Mouse (Mus musculus) adrenal gland, postnatal 25 days (tissue): ENCODE measurements around the gene Rbm20. TPM values are rescaled to one million over a fixed set of nuclear protein-coding genes. Genes with fewer than 3 reads are reported as not detected.

ENCODE experiments used
- DNase-seq: peaks from one replicate; pipeline ENCODE4 v3.0.0; 2021; ENCODE audit warnings: mixed read lengths
- total RNA-seq: library from RNA; stranded (reverse); gene quantifications from 2 replicates; pipeline ENCODE4 v1.2.3, GENCODE M21; 2021

Gene Rbm20
- total RNA-seq, 1 experiment from 2014 or later = 2.2 TPM

DNA sequence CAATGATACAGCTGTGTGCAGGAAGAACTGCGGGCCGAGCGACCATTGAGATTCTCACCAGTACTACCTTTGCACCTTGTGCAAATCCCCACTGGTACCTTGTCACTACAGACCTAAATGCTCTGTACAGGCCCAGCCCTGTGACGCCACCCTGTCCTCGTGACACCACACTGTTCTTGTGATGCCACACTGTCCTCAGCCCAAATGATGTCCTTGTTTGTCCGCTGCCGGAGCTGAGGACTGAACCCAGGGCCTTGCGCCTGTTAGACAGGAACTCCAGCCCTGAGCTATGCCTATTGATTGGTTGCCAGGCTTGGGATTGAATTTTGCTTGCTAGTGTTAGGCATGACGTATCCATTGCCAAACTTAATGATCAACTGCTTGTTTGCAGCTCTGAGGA is 40.3 kb downstream of the Rbm20 start:
- no peak for DNase-seq

DNA sequence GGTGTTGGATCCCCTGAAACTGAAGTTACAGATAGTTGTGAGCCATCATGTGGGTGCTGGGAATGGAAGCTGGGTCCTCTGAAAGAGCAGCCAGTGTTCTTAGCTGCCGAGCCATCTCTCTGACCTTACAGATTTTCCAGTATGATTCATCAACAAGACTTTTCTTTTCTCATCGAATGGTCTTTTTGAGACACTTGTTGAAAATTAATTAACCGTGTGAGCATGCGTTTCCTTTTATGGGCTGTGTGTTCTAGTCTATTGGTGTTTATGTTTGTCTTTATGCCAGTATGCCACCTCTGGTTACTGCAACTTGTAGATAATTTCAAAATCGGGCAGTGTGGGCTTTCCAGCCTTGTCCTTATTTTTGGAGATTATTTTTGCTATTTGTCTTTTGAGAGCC is 45.1 kb downstream of the Rbm20 start:
- DNase-seq = no peak

DNA sequence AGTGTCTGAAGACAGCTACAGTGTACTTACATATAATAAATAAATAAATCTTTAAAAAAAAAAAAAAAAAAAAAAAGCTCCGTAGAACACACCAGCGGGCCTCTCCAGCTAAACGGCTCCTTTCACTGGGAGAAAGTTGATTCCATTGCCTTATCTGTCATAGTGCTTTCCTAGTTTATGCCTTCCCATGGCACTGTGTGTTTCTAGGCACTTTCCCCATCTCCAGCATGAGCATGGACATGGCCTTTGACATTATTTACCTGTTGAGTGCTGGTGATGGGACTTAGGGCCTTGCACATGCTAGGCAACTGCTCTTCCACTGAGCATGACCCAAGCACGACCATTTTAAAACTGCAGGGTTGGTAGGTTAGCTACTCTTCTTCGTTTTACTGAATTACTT is 46.9 kb downstream of the Rbm20 start:
- no peak for DNase-seq

DNA sequence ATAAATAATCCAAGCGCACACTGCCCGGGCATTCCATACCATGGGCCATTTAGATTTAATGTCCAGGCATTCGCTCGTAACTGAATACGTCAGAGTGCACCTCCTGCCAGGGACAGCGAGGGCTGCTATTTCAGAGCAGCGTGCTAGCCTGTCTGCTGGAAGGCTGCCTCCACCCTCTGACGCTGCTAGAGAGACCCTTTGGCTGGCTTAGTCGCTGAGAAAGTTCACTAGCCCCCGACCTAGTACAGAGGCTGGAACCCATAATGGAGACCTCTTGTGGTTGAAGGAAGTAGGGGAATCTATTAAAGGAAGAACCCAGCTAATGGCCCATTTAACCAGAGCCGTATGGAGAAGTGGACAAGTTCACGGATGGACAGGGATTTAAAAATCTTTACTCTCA is 49.2 kb downstream of the Rbm20 start:
- no peak for DNase-seq

DNA sequence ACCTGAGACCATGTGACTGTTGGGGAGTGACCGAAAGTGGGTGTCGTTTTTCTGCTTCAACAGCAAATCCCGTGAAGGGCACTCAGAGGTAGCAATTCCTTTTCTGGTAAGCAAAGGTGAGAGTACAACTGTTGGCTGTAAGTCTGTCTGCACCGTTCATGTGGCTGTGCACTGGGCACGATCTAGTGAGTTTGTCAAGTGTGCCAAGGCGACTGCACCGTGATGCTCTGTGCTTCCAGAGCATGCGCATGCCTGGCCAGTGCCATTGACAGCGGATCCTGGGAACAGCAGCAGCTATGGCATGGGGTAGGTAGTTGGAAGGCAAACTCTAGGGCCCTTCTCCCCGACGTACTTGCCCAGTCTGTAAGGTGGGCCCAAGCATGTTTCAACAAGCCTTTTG is 49.6 kb downstream of the Rbm20 start:
- DNase-seq = no peak

DNA sequence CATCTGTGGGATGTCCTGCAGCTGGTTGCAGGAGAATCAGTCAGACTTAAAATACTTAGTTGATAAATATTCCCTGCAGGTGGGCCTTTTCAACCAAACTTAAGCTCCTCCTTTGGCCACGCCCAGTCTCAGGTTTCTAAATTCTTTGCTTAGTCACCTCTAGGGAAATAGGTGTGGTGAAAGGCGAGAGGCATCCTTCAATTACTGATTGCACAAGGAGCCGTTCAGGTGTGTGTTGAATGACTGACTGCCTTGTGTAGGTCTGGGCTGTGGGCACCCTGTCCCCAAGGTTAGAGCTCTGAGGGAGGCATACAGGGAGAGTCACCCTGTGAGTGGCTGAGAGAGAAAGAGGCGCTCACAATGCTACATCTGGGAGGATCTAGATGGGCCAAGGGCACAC is 50.2 kb downstream of the Rbm20 start:
- no peak for DNase-seq

DNA sequence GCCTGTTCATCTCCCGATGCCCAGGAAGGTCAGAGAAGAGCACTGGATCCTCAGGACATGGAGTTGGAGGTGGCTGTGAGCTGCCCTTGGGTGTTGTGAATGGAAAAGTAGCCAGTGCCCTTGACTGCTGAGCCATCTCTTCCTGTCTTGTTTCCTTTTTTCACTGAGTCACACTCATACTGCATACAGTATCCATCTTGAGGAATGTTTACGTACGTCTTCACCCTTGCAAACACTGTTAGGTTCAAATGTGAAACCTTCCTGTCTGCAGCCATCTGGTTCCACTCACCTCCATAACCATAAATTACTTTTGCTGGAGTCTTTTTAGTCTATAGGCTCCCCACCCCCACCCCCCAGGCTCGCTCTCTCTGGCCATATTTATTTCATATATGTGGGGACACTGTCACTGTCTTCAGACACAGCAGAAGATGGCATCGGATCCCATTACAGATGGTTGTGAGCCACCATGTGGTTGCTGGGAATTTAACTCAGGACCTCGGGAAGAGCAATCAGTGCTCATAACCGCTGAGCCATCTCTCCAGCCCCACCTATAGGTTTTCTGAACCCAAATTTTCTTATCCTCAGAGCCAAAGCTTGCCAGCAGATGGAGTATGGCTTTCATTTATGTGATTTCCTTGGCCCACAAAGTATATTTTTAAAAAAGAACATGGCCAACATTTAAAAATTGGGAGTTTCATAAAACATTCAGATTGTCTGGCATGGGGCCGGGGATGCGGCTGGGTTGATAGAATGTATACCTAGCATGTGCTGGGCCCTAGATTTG is 51.0 kb downstream of the Rbm20 start:
- DNase-seq = no peak

DNA sequence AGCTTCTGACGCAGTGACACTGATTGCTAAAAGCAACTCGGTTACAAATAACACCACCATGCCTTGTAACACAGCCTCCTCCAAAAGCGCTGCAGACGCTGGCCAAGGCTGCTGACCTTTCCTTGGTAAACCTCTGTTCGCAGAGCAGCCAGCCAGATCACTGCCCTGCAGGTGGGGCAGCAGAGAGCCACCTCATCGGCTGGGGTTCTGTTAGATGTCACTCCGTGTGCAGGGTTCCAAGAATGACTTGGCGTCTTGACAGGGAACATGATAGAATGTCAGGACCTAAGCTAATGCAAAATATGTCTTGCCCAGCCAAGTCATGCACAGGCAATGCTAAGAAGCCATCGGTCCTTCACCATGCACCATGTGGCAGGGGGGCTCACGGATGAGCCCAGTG is 52.8 kb downstream of the Rbm20 start:
- no peak for DNase-seq

DNA sequence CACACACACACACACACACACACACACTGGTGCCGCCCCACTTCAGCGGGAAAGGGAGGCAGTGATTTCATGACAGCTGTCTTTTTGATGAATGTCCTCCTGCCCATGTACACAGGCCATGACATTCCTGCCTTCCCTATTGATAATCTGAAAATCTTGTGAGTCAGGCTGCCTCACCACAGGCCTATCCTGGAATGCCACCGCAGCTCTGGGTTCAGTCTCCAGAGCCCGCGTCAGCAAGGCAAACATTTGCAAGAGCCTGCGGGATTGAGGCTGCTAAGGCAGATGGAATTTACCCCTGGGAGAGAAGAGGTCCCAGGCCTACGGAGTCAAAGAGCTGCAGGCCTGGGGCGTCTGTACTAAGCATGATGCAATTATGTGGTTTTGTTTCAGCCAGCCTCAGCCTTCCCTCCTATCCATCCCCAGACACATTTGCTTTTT is 54.7 kb downstream of the Rbm20 start:
- DNase-seq = no peak

DNA sequence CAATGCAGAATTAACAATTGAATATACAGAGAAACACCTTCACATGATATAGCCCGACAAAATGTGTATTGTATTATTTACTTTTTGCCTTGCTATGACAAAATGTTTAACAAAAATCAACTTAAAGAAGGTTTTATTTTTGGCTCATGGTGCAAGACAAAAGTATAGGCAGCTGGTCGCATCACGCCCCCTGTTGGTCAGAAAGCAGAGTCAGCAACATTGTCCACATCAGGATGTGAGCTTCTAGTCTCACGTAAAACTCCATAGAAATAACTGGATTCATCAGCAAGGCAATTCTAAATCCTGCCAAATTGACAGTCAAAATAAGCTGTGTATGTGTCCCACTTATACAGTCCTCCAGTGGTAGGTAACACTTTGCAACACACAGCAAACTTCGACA is 57.7 kb downstream of the Rbm20 start:
- no peak for DNase-seq

DNA sequence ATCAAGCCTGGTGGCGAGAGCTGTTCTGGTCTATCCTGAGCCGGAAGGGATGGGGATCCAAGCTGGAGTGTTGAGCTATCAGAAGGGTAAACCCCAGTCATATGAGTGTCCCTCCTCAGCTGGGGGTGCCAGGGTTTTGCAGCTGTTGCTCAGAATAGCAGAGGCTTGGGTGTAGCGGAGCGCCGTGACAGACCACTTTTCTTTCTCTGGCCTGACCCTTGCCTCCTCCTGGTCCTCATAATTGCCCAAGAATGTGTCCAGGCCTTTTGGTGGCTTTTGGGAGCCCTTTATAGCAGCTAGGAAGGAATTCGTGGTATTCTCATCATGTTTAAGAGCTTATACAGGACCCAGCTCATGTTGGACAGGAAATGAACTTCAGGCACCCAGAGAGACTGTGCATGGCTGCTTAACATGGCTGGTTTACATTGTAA is 61.6 kb downstream of the Rbm20 start:
- no peak for DNase-seq

DNA sequence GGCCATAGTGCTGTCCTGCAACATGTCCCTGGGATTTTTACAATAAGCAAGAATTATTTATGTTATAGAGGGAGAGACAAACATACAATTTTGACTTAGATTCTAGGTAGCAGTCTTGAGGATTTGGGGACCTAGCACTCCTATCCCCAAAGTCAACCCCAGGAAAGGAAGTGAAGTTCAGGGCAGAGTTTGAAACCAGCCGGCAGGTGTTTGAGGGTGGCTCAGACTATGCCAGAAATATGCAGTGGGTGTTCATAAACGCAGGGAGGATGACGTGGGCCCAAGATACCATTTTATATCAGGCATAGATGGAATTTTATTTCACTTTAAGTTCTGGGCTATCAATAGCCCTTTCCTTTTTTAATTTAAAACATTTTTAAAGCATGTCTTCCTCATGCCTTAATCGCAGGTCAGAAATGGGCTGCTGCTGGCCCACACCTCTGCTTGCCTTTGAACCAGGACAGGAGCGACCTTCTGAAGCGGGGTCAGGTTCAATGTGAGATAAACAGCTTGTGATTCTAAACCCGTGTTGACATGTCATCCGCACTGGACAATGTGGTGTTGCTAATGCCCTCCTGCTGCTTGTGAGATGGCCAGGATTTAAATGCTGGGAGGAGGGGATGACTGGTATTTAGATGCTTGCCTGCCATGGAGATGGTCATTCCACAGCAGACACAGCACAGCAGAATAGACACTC is 62.6 kb downstream of the Rbm20 start:
- DNase-seq = no peak

DNA sequence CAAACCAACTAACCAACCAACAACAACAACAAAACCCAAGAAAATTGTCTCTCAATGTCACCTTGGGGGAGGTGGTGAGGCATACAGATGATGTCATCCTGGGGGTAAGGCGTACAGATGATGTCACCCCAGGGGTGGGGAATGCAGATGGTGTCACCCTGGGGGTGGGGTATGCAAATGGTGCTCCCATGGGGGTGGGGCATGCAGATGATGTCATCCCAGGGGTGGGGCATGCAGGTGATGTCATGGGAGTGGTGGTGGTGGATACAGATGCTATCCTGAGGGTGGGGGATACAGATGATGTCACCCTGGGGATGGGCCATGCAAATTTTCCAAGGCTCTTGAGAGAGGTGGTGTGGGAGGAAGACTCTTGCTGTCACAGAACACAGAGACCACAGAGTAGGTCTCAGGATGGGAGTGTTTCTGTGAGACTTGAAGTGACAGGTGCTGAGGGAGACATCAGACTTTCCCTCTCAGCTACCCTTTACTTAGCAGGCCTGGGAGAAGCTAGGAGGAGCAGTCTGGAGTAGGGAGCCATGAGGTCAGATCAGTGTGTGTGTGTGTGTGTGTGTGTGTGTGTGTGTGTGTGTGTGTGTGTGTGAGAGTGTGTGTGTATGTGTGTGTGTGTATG is 63.8 kb downstream of the Rbm20 start:
- DNase-seq = no peak

DNA sequence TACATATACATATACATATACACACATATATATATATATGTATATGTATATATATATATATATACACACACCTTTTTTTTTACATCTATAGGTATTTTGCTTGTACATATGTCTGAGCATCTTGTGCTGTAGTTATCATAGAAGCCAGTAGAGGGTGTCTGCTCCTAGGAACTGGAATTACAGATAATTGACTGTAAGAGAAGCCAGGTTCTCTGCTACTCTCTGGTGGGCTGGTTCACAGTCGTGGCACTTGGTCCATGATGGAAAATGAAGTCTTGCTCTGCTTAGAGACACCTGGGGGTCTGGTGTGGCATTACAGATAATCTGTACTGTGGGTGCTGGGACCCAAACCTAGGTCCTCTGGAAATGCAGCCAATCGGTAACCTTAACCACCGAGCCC is 64.8 kb downstream of the Rbm20 start:
- no peak for DNase-seq

DNA sequence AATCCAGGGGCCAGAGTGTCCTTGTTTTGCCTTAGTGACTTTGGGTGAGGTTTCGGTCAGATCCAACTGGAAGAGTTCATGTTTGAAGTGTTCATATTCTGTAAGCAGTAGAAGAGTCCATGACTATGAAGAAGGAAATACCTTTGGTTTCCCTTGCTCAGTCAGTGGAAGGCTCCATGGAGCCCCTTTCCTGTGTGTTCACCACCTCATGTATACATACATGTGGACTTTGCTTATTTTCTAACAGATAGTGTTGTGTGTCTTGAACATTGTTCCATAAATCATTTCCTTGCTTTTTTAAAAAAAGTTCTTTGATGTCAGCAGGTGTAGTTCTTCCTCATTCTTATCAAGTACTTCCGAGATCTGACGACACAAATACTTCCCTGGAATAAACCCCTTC is 68.2 kb downstream of the Rbm20 start:
- DNase-seq = no peak

DNA sequence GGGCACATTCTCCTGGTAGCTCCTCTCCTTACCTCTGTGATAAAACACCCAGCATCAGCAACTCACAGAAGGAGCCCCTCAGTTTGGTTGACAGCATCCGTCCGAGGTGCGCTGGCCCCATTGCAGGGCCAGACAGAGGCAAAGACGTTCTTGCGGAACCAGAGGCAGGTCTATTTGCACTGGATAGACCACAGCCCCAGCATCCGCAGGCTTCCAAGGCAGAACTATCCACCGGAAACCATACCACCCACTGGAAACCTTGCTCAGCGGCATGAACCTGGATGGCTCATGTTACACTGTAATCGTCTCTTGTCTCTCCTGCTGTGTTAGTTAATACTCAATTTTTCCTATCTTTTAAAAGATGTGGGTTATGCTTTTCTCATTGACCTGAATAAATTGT is 69.0 kb downstream of the Rbm20 start:
- no peak for DNase-seq

DNA sequence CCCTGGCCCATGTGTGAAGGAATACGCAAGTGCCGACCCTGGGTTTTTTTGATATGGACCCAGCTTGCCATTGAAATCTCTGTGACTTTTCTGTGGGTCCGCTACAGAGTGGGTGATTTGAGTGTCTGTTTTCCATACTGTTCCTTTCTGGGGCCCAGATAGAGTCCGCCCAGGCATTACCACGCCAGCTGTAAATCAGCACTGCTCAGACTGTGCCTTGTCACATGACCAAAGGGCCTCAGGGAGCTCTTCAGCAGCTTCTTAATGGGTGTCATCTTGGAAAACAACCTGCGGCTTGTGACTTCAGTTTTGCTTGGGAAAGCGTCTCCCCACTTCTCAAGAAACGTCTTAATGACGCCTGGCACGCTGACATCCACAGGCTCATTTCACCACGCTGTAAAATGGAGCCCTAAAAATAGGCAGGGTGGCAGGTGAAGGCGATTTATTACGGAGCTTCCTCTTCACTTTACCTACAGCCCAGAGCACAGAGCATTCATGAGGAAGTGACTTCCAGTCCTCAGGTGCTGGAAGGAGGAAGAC is 71.2 kb downstream of the Rbm20 start:
- no peak for DNase-seq

DNA sequence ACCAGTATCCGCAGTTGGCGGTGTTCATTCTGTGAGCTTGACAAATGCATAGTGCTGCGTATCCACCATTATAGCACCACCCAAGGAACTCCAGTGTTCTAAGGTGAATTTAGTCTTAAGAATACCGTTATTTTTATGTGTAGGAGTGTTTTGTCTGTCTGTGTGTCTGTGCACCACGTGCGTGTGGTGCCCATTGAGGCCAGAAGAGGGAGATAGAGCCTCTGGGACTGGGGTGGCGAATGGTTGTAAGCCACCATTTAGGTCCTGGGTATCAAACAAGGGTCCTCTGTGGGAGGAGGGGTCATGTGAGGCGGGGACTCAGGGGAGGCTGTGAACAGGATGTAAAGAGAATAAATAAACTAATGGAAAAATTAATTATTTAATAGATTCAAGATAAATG is 72.2 kb downstream of the Rbm20 start:
- DNase-seq = no peak

DNA sequence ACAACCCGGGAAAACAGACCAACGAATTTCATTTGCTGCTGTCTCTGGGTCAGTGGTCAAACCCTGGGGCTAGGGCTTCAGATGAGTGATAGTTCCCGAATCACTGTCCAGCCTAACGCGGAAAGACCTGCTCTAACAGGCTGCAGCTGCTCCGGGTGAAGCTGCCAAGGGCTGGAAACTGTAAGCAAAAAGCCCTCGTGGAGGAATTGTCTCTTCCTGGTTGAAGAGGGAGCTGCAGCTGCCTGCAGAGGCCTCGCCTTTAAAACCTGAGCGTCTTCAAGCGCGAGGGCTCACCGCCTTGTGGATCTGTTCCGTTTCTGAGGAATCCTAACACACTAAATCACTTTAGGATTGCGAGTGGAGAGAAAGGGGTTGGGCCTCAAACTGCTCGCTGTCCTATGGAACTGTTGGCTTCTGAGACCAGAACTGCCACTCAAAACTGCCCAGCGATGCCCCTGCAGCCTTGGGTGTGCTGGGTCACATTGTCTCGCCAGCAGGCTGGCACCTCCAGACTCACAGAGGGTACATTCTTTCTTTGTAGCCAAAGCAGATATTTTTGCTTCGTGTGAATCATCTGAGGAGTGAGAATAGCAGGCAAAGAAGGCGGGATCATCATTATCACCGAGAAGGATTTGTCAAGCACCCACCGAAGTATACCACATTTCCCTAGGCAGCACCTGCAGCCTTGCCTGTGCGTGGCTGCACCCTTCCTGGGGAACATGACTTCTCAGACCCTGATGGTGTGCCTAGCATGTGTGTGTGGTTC is 74.5 kb downstream of the Rbm20 start:
- no peak for DNase-seq

DNA sequence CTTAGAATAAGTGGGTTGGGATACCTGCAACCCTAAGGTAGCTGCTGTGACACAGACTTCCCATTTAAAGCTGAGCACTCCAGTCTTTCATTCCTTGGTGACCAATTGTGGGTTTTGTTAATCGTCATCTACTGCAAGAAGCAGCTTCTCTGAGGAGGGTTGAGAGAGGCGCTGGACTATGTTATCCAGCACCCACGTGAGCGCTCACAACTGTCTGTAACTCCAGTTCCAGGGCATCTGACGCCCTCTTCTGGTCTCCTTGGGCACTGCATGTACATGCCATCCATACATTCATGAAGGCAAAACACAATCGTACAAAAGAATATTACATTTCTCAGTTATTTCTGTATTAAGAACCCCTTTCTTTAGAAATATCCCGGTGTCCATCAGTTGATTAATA is 75.9 kb downstream of the Rbm20 start:
- no peak for DNase-seq

DNA sequence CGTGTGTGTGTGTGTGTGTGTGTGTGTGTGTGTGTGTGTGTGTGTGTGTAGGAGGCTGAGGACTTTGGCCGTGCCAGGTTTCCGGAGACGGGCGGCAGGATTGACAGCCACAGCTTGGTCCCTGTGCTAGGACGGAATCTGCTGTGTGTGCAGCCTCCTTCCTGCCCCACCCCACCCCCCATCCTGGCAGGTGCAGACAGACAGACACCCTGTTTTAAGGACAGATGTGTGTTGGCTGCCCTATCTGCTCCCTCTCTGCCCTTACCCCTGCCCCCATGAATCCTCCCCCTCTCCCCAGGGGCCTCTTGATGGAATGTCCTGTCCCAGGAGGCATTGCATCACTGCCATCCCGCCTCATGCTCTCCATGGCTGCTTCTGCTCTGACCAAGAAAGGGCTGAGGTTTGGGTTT is 77.3 kb downstream of the Rbm20 start:
- no peak for DNase-seq

DNA sequence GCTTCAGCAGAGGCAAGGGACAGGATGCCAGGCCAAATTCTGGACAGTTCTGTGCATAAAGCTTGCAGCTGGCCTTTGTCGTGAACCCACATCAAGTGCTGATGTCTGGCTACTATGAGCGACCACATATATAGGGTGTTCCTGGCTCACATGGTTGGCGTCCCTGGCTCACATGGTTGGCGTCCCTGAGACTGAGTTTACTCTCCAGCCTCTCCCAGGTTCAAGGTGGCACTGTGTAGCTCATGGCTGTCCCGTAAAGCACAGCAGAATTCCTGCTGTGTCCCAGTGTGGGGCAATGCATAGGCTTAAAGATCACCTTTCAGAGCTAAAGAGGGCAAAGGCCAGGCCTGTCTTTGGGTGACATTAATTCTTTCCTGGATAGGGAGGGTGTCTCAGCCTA is 78.2 kb downstream of the Rbm20 start:
- DNase-seq = no peak
